Mouse (Mus musculus): ENCODE data around the gene Thrap3.

DNA sequence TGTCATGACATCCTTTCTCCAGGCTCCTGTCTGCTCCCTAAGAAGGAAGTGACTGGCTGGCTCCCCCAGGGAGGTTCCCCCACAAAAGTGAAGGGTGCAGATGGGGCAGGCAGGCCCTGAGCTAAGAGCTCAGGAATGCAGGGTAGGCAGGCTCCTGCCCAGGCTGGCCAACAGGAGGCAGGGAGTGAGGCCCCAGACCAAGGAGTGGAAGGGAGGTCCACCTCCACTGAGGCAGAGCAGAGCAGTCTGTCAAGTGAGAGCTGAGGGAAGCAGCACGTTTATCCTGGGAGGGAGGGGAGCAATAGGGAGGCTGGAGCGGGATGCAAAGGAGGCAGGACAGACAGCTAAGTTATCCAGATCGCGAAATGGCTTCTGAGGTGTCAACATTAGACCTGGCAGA, 48.1 kb upstream of the Thrap3 start:
- TF ChIP-seq CTCF (IDR thresholded peaks at IDR 0.05; ENCODE audit: control insufficient read depth, insufficient read depth, low read length) (no peak), POLR2A (IDR thresholded peaks at IDR 0.05; ENCODE audit: borderline replicate concordance, control insufficient read depth, low read depth, low read length) (no peak)

Data from bone marrow, adult 2 months (tissue).